Mouse (Mus musculus) heart, embryonic 10.5 days (tissue): ENCODE data around the gene Wnt5b. TPM values are rescaled to one million over a fixed set of nuclear protein-coding genes. Genes with fewer than 3 reads are reported as not detected.

Source experiments
- DNase-seq: peaks from one replicate; pipeline ENCODE4 v3.0.0-alpha.2; 2017; ENCODE audit warnings: low spot score
- H3K27ac ChIP-seq: fragments of 300-500 bp; sonication (generic); 2 replicates; pipeline ENCODE4 v1.5.1; 2016; ENCODE audit warnings: mild to moderate bottlenecking
- H3K27me3 ChIP-seq: fragments of 300-500 bp; sonication (generic); 2 replicates; pipeline ENCODE4 v1.6.1; 2016; ENCODE audit warnings: mild to moderate bottlenecking; ENCODE audit not compliant: poor library complexity, insufficient read depth, severe bottlenecking
- H3K36me3 ChIP-seq: fragments of 300-500 bp; sonication (generic); 2 replicates; pipeline ENCODE4 v1.6.1; 2016; ENCODE audit warnings: mild to moderate bottlenecking, moderate library complexity
- H3K4me1 ChIP-seq: fragments of 300-500 bp; sonication (generic); 2 replicates; pipeline ENCODE4 v1.6.1; 2016; ENCODE audit warnings: mild to moderate bottlenecking
- H3K4me3 ChIP-seq: fragments of 300-500 bp; sonication (generic); 2 replicates; pipeline ENCODE4 v1.5.1; 2016; ENCODE audit warnings: mild to moderate bottlenecking, moderate library complexity
- H3K9me3 ChIP-seq: fragments of 300-500 bp; sonication (generic); 2 replicates; pipeline ENCODE4 v1.6.1; 2016; ENCODE audit warnings: mild to moderate bottlenecking, moderate library complexity
- WGBS: fragments of 180-500 bp; shearing (Covaris S2); methylation state at CpG from one replicate; pipeline ENCODE4 v1.1.7; 2016; 5-methylcytosine and 5-hydroxymethylcytosine counted together
- polyA plus RNA-seq: library from polyadenylated mRNA; unstranded; fragments of >200 nt; fragmentation: Nextera tagmentation; extraction: Ambion mirVana; gene quantifications from 2 replicates; pipeline ENCODE4 v1.2.1, GENCODE M21; 2016

The Wnt5b gene
- polyA plus RNA-seq, 1 experiment from 2014 or later = 8.0 TPM

- Histone ChIP-seq H3K27me3 (no peaks in the 10 kb centered on the region), H3K4me3 (no peak overlapping the region), H3K9me3 (no peaks in the 10 kb centered on the region), H3K27ac (no peak overlapping the region), H3K4me1 (peaks cover 26% of the 10 kb centered on the region), H3K36me3 (no peaks in the 10 kb centered on the region)
- 76% methylated on average over 6 of the region's 6 CpGs for WGBS
- DNase-seq = no peak
These were observed 127.5 kb downstream of the Wnt5b start for GRCm38 (mm10) chr6:119416643-119417042.

GRCm38 (mm10) chr6:119414262-119415043 is 129.7 kb downstream of the Wnt5b start:
- H3K27me3 ChIP-seq = no peaks in the 10 kb centered on the region
- no peak overlapping the region for H3K4me3 ChIP-seq
- H3K9me3 ChIP-seq = no peaks in the 10 kb centered on the region
- 84% methylated on average over 15 of the region's 15 CpGs for WGBS
- peaks cover 23% of the 10 kb centered on the region for H3K4me1 ChIP-seq
- no peak for DNase-seq
- no peaks in the 10 kb centered on the region for H3K36me3 ChIP-seq
- H3K27ac ChIP-seq = no peak overlapping the region

GRCm38 (mm10) chr6:119412588-119412987 is 131.6 kb downstream of the Wnt5b start:
- WGBS = 68% methylated on average over 4 of the region's 4 CpGs
- H3K27ac ChIP-seq = no peak overlapping the region
- DNase-seq = no peak
- H3K36me3 ChIP-seq = no peaks in the 10 kb centered on the region
- no peaks in the 10 kb centered on the region for H3K27me3 ChIP-seq
- peaks cover 11% of the 10 kb centered on the region; the same call in 1 of the 2 replicates for H3K4me1 ChIP-seq
- H3K9me3 ChIP-seq = no peaks in the 10 kb centered on the region
- H3K4me3 ChIP-seq = no peak overlapping the region

- no peaks in the 10 kb centered on the region for H3K27me3 ChIP-seq
- H3K4me1 ChIP-seq = peaks cover 5% of the 10 kb centered on the region; the same call in 1 of the 2 replicates
- H3K9me3 ChIP-seq = no peaks in the 10 kb centered on the region
- H3K4me3 ChIP-seq = no peak overlapping the region
- WGBS = 78% methylated on average over 3 of the region's 3 CpGs
- DNase-seq = no peak
- H3K27ac ChIP-seq = no peak overlapping the region
- no peaks in the 10 kb centered on the region for H3K36me3 ChIP-seq
These were observed 132.6 kb downstream of the Wnt5b start for GRCm38 (mm10) chr6:119411511-119411910.

GRCm38 (mm10) chr6:119409766-119410165 is 134.4 kb downstream of the Wnt5b start:
- 42% methylated on average over 1 of the region's 1 CpGs for WGBS
- DNase-seq = no peak
- Histone ChIP-seq H3K9me3 (no peaks in the 10 kb centered on the region), H3K36me3 (no peaks in the 10 kb centered on the region), H3K4me1 (peaks cover 5% of the 10 kb centered on the region; the same call in 1 of the 2 replicates), H3K27ac (no peak overlapping the region), H3K27me3 (no peaks in the 10 kb centered on the region), H3K4me3 (no peak overlapping the region)

- no peaks in the 10 kb centered on the region for H3K9me3 ChIP-seq
- no peaks in the 10 kb centered on the region for H3K27me3 ChIP-seq
- H3K4me1 ChIP-seq = peaks cover 5% of the 10 kb centered on the region; the same call in 1 of the 2 replicates
- H3K27ac ChIP-seq = no peak overlapping the region
- DNase-seq = no peak
- 73% methylated on average over 9 of the region's 9 CpGs for WGBS
- H3K4me3 ChIP-seq = no peak overlapping the region
- no peaks in the 10 kb centered on the region for H3K36me3 ChIP-seq
These were observed 135.6 kb downstream of the Wnt5b start for GRCm38 (mm10) chr6:119408582-119408981.

GRCm38 (mm10) chr6:119407818-119408217 is 136.3 kb downstream of the Wnt5b start:
- Histone ChIP-seq H3K4me1 (peaks cover 5% of the 10 kb centered on the region; the same call in 1 of the 2 replicates), H3K27ac (no peak overlapping the region), H3K9me3 (no peaks in the 10 kb centered on the region), H3K4me3 (no peak overlapping the region), H3K36me3 (no peaks in the 10 kb centered on the region), H3K27me3 (no peaks in the 10 kb centered on the region)
- DNase-seq = no peak
- WGBS = 73% methylated on average over 6 of the region's 6 CpGs

GRCm38 (mm10) chr6:119406528-119406927 is 137.6 kb downstream of the Wnt5b start:
- Histone ChIP-seq H3K36me3 (no peaks in the 10 kb centered on the region), H3K27ac (no peak overlapping the region), H3K9me3 (no peaks in the 10 kb centered on the region), H3K4me3 (no peak overlapping the region), H3K4me1 (peaks cover 5% of the 10 kb centered on the region; the same call in 1 of the 2 replicates), H3K27me3 (no peaks in the 10 kb centered on the region)
- WGBS = 83% methylated on average over 8 of the region's 8 CpGs
- DNase-seq = no peak

- H3K4me3 ChIP-seq = no peak overlapping the region
- H3K4me1 ChIP-seq = peaks cover 5% of the 10 kb centered on the region; the same call in 1 of the 2 replicates
- H3K36me3 ChIP-seq = no peaks in the 10 kb centered on the region
- H3K27ac ChIP-seq = no peak overlapping the region
- no peaks in the 10 kb centered on the region for H3K9me3 ChIP-seq
- H3K27me3 ChIP-seq = no peaks in the 10 kb centered on the region
- no peak for DNase-seq
- WGBS = 83% methylated on average over 7 of the region's 7 CpGs
These were observed 138.8 kb downstream of the Wnt5b start for GRCm38 (mm10) chr6:119405310-119405709.

- Histone ChIP-seq H3K4me1 (peaks cover under 1% of the 10 kb centered on the region; the same call in 1 of the 2 replicates), H3K27ac (no peak overlapping the region), H3K9me3 (no peaks in the 10 kb centered on the region), H3K36me3 (no peaks in the 10 kb centered on the region), H3K4me3 (no peak overlapping the region), H3K27me3 (no peaks in the 10 kb centered on the region)
- DNase-seq = no peak
- 89% methylated on average over 4 of the region's 4 CpGs for WGBS
These were observed 139.3 kb downstream of the Wnt5b start for GRCm38 (mm10) chr6:119404854-119405253.

- H3K4me1 ChIP-seq = no peaks in the 10 kb centered on the region
- 83% methylated on average over 3 of the region's 3 CpGs for WGBS
These were observed 141.2 kb downstream of the Wnt5b start for GRCm38 (mm10) chr6:119402976-119403375.

GRCm38 (mm10) chr6:119401545-119402304 is 142.4 kb downstream of the Wnt5b start:
- H3K4me1 ChIP-seq = no peaks in the 10 kb centered on the region
- no peaks in the 10 kb centered on the region for H3K36me3 ChIP-seq
- H3K27ac ChIP-seq = no peak overlapping the region
- H3K9me3 ChIP-seq = no peaks in the 10 kb centered on the region
- no peaks in the 10 kb centered on the region for H3K27me3 ChIP-seq
- 77% methylated on average over 8 of the region's 8 CpGs for WGBS
- no peak for DNase-seq
- H3K4me3 ChIP-seq = no peak overlapping the region

More at GRCm38 (mm10) chr6:119402976-119403375, 141.2 kb downstream of the Wnt5b start:
- no peak overlapping the region for H3K27ac ChIP-seq
- no peaks in the 10 kb centered on the region for H3K9me3 ChIP-seq
- DNase-seq = no peak
- no peak overlapping the region for H3K4me3 ChIP-seq
- no peaks in the 10 kb centered on the region for H3K27me3 ChIP-seq
- no peaks in the 10 kb centered on the region for H3K36me3 ChIP-seq

- H3K27me3 ChIP-seq = no peaks in the 10 kb centered on the region
- H3K4me1 ChIP-seq = 0 out of 2 replicates have a peak, but pooled peaks cover 4% of the 10 kb centered on the region
- H3K27ac ChIP-seq = no peak overlapping the region
- H3K4me3 ChIP-seq = no peak overlapping the region
- H3K36me3 ChIP-seq = no peaks in the 10 kb centered on the region
- no peaks in the 10 kb centered on the region for H3K9me3 ChIP-seq
- WGBS = 92% methylated on average over 3 of the region's 3 CpGs
- no peak for DNase-seq
These were observed 143.5 kb downstream of the Wnt5b start for GRCm38 (mm10) chr6:119400649-119401048.
